Mouse (Mus musculus): Measurements from ENCODE around the gene Slc6a20a. TPM values are rescaled to one million over a fixed set of nuclear protein-coding genes. Genes with fewer than 3 reads are reported as not detected.
A peak's percentile ranks its signal among the peaks of the same experiment; 100 is the strongest.

The Slc6a20a gene
- polyA plus RNA-seq (2012; fragmentation: generic; extraction: Trizol) = not detected
- long read RNA-seq, experiment 1 = 0 reads
- long read RNA-seq, experiment 2 = 0 reads

GRCm38 (mm10) chr9:123678327-123679105, at the start of gene Slc6a20a, which contains the start of gene Ccr9:
TSS of gene Slc6a20a (minus strand) at chr9:123678885.
TSS of gene Ccr9 (plus strand) at chr9:123678439.
- TF ChIP-seq USF1 (IDR thresholded peaks at IDR 0.05; ENCODE audit: low read depth) (no peak), FOSL1 (IDR thresholded peaks at IDR 0.05; ENCODE audit: insufficient read depth, low read length, poor library complexity, severe bottlenecking) (no peak), MYOG (IDR thresholded peaks at IDR 0.05; ENCODE audit: control insufficient read depth, extremely low read depth, insufficient read length) (no peak), MAX (IDR thresholded peaks at IDR 0.05) (no peak), CEBPB (IDR thresholded peaks at IDR 0.05; ENCODE audit: low read depth) (no peak)
- no peak within 1 kb of the TSS for H3ac ChIP-seq (ENCODE audit: control insufficient read depth, insufficient read length, low read depth)

GRCm38 (mm10) chr9:123722737-123723493, 44.2 kb upstream of the Slc6a20a start:
- Histone ChIP-seq H3ac (ENCODE audit: control insufficient read depth, insufficient read length, low read depth) (no peak overlapping the region), H3K36me3 (ENCODE audit: control insufficient read depth, insufficient read depth) (no peaks in the 10 kb centered on the region), H3K79me2 (ENCODE audit: control insufficient read depth, insufficient read depth) (no peaks in the 10 kb centered on the region), H3K79me3 (ENCODE audit: low read depth) (no peaks in the 10 kb centered on the region), H3K27me3 (ENCODE audit: control insufficient read depth, insufficient read depth, insufficient read length) (peaks cover 14% of the 10 kb centered on the region), H3K4me3 (ENCODE audit: insufficient read depth, poor library complexity, severe bottlenecking) (no peak overlapping the region)
- TF ChIP-seq FOSL1 (IDR thresholded peaks at IDR 0.05; ENCODE audit: insufficient read depth, low read length, poor library complexity, severe bottlenecking) (no peak), MYOD1 (IDR thresholded peaks at IDR 0.05; ENCODE audit: control insufficient read depth, insufficient read length, low read depth) (no peak), CTCF (IDR thresholded peaks at IDR 0.05; ENCODE audit: control insufficient read depth, insufficient read depth, insufficient read length) (no peak), CEBPB (IDR thresholded peaks at IDR 0.05; ENCODE audit: low read depth) (no peak), MYOG (IDR thresholded peaks at IDR 0.05; ENCODE audit: control insufficient read depth, extremely low read depth, insufficient read length) (no peak), USF1 (IDR thresholded peaks at IDR 0.05; ENCODE audit: low read depth) (no peak), MAX (IDR thresholded peaks at IDR 0.05) (no peak)

More at GRCm38 (mm10) chr9:123678327-123679105, at the start of gene Slc6a20a, which contains the start of gene Ccr9:
- Histone ChIP-seq H3K79me3 (ENCODE audit: low read depth) (no peaks in the 10 kb centered on the region), H3K4me3 (ENCODE audit: insufficient read depth, poor library complexity, severe bottlenecking) (no peak within 1 kb of the TSS), H3K79me2 (ENCODE audit: control insufficient read depth, insufficient read depth) (no peaks in the 10 kb centered on the region), H3K36me3 (ENCODE audit: control insufficient read depth, insufficient read depth) (no peaks in the 10 kb centered on the region), H3K27me3 (ENCODE audit: control insufficient read depth, insufficient read depth, insufficient read length) (peaks cover 54% of the 10 kb centered on the region)

- H3K4me3 ChIP-seq (ENCODE audit: insufficient read depth, poor library complexity, severe bottlenecking) = peak within 1 kb of the TSS; percentile 57
- H3ac ChIP-seq (ENCODE audit: control insufficient read depth, insufficient read length, low read depth) = peak within 1 kb of the TSS; percentile 89
- peaks cover 5% of the 10 kb centered on the region for H3K27me3 ChIP-seq (ENCODE audit: control insufficient read depth, insufficient read depth, insufficient read length)
- H3K36me3 ChIP-seq (ENCODE audit: control insufficient read depth, insufficient read depth) = no peaks in the 10 kb centered on the region
- peaks cover 6% of the 10 kb centered on the region for H3K79me2 ChIP-seq (ENCODE audit: control insufficient read depth, insufficient read depth)
- no peak for TF ChIP-seq FOSL1 (IDR thresholded peaks at IDR 0.05; ENCODE audit: insufficient read depth, low read length, poor library complexity, severe bottlenecking)
- peak; percentile 98 for TF ChIP-seq CEBPB (IDR thresholded peaks at IDR 0.05; ENCODE audit: low read depth)
- peak; percentile 85 for TF ChIP-seq MAX (IDR thresholded peaks at IDR 0.05)
- no peak for TF ChIP-seq MYOG (IDR thresholded peaks at IDR 0.05; ENCODE audit: control insufficient read depth, extremely low read depth, insufficient read length)
- TF ChIP-seq CTCF (IDR thresholded peaks at IDR 0.05; ENCODE audit: control insufficient read depth, insufficient read depth, insufficient read length) = no peak
- peak; percentile 99 for TF ChIP-seq USF1 (IDR thresholded peaks at IDR 0.05; ENCODE audit: low read depth)
- no peaks in the 10 kb centered on the region for H3K79me3 ChIP-seq (ENCODE audit: low read depth)
Observed at GRCm38 (mm10) chr9:123717186-123718008, 38.7 kb upstream of the Slc6a20a start, which contains the start of gene Lztfl1. TSS of gene Lztfl1 (minus strand) at chr9:123717697.

- Histone ChIP-seq H3ac (ENCODE audit: control insufficient read depth, insufficient read length, low read depth) (no peak overlapping the region), H3K27me3 (ENCODE audit: control insufficient read depth, insufficient read depth, insufficient read length) (peaks cover 5% of the 10 kb centered on the region), H3K79me2 (ENCODE audit: control insufficient read depth, insufficient read depth) (peaks cover 6% of the 10 kb centered on the region), H3K4me3 (ENCODE audit: insufficient read depth, poor library complexity, severe bottlenecking) (no peak overlapping the region), H3K79me3 (ENCODE audit: low read depth) (no peaks in the 10 kb centered on the region), H3K36me3 (ENCODE audit: control insufficient read depth, insufficient read depth) (peaks cover 6% of the 10 kb centered on the region)
- no peak for TF ChIP-seq FOSL1 (IDR thresholded peaks at IDR 0.05; ENCODE audit: insufficient read depth, low read length, poor library complexity, severe bottlenecking)
Observed at GRCm38 (mm10) chr9:123716301-123716700, 37.6 kb upstream of the Slc6a20a start.

GRCm38 (mm10) chr9:123713111-123713510, 34.4 kb upstream of the Slc6a20a start:
- no peak for TF ChIP-seq MYOD1 (IDR thresholded peaks at IDR 0.05; ENCODE audit: control insufficient read depth, insufficient read length, low read depth)
- TF ChIP-seq CEBPB (IDR thresholded peaks at IDR 0.05; ENCODE audit: low read depth) = no peak
- no peak for TF ChIP-seq CTCF (IDR thresholded peaks at IDR 0.05; ENCODE audit: control insufficient read depth, insufficient read depth, insufficient read length)
- no peak for TF ChIP-seq MAX (IDR thresholded peaks at IDR 0.05)
- TF ChIP-seq MYOG (IDR thresholded peaks at IDR 0.05; ENCODE audit: control insufficient read depth, extremely low read depth, insufficient read length) = no peak
- TF ChIP-seq USF1 (IDR thresholded peaks at IDR 0.05; ENCODE audit: low read depth) = no peak
- no peak for TF ChIP-seq FOSL1 (IDR thresholded peaks at IDR 0.05; ENCODE audit: insufficient read depth, low read length, poor library complexity, severe bottlenecking)
- Histone ChIP-seq H3ac (ENCODE audit: control insufficient read depth, insufficient read length, low read depth) (no peak overlapping the region), H3K4me3 (ENCODE audit: insufficient read depth, poor library complexity, severe bottlenecking) (no peak overlapping the region)

More at GRCm38 (mm10) chr9:123713111-123713510, 34.4 kb upstream of the Slc6a20a start:
- Histone ChIP-seq H3K79me2 (ENCODE audit: control insufficient read depth, insufficient read depth) (peaks cover 6% of the 10 kb centered on the region), H3K27me3 (ENCODE audit: control insufficient read depth, insufficient read depth, insufficient read length) (no peaks in the 10 kb centered on the region), H3K79me3 (ENCODE audit: low read depth) (no peaks in the 10 kb centered on the region), H3K36me3 (ENCODE audit: control insufficient read depth, insufficient read depth) (peaks cover 15% of the 10 kb centered on the region)

All from C2C12 (cell line).